Mouse (Mus musculus) testis, adult 2 months (tissue): ENCODE measurements around the gene Hoxd3. TPM values are rescaled to one million over a fixed set of nuclear protein-coding genes. Genes with fewer than 3 reads are reported as not detected.

Experiments used
- H3K27ac ChIP-seq: fragments of 200-500 bp; 2 replicates; pipeline ENCODE4 v1.5.1; 2012; ENCODE audit warnings: low read depth, low read length; ENCODE audit not compliant: control insufficient read depth, insufficient read depth
- H3K27me3 ChIP-seq: fragments of 200-500 bp; 2 replicates; pipeline ENCODE4 v1.6.1; 2012; ENCODE audit warnings: mild to moderate bottlenecking, low read length, moderate library complexity; ENCODE audit not compliant: control insufficient read depth, insufficient read depth
- H3K36me3 ChIP-seq: fragments of 200-500 bp; 2 replicates; pipeline ENCODE4 v1.6.1; 2012; ENCODE audit warnings: mild to moderate bottlenecking, low read length; ENCODE audit not compliant: control insufficient read depth, insufficient read depth
- H3K4me1 ChIP-seq: fragments of 200-500 bp; 2 replicates; pipeline ENCODE4 v1.6.1; 2012; ENCODE audit warnings: low read length; ENCODE audit not compliant: control insufficient read depth, insufficient read depth
- H3K4me3 ChIP-seq: fragments of 200-500 bp; 2 replicates; pipeline ENCODE4 v1.5.1; 2012; ENCODE audit warnings: low read depth, mild to moderate bottlenecking, low read length, moderate library complexity, mixed read lengths; ENCODE audit not compliant: control insufficient read depth
- CTCF ChIP-seq: fragments of 200-500 bp; IDR thresholded peaks from 2 replicates; pipeline ENCODE4 v1.5.1; 2012; ENCODE audit warnings: low read depth, mild to moderate bottlenecking, inconsistent platforms, low read length, moderate library complexity; ENCODE audit not compliant: control insufficient read depth, insufficient read depth, insufficient replicate concordance
- POLR2A ChIP-seq: fragments of 200-500 bp; IDR thresholded peaks from 2 replicates; pipeline ENCODE4 v1.6.1; 2012; ENCODE audit warnings: low read depth, mild to moderate bottlenecking, inconsistent platforms, low read length, moderate library complexity; ENCODE audit not compliant: control insufficient read depth
- polyA plus RNA-seq: library from polyadenylated mRNA; depleted of rRNA; stranded (reverse); fragments of >200 nt; gene quantifications from 2 replicates; pipeline ENCODE4 v1.2.3, GENCODE M21; 2012

Hoxd3 gene
- polyA plus RNA-seq, 1 experiment, result 0.48 TPM

DNA sequence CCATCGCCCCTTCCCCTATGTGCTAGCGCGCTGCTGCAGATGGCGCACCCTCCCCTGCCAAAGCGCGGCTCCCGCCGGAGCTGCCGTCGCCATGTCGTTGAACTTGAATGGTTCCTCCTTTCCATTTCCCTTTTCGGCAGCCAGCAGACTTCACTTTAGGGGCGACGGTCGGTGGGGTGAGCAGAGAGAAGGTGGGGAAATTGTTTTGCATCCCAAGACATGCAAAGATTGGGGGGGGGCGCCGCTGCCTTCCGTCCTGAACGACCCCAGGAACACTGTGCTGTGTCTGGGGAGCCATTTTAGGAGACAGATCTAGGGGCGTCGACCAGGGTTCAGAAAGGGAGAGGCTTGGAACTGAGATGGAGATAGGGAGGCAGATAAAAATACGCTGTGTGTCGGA is 31.7 kb upstream of the Hoxd3 start:
- no peak overlapping the region for H3K4me3 ChIP-seq

DNA sequence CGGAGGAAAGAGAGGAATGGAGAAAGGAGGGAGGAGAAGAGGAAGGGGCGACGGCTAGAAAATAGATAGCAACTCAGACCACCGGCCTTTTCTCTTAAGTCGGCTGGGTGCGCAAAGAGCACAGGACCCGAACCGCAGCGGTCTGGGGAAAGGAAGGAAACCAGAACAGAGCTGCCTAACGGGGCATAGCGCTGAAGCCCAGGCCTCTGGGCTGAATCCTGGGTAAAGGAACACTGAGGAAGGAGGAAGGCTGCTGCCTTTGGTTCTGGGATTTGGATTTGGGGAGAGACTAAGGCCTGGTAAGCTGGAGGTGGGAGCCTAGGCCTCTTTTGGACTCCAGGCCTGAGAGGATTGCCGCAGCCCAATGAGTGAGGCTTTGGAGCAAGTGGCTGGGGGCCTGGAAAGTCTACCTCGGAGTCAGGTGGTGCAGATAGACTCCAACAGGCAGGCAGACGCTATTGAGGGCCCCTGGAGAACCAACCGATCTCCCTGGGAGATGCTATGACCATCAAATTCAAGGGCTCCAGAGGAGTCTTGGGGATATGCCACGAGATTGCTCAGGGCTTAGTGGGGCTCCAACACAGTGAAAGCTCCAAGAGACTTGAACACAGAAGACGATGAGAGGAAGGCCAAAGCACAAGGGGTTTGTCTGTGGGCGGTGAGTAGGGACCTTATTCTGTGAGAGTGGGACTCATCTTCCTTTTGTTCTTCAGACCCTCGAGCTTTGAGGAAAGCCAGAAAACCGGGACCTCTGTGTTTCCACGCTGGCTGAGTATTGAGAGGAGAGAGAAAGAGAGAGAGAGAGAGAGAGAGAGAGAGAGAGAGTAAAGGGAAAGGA is 30.9 kb upstream of the Hoxd3 start:
- H3K36me3 ChIP-seq, result no peaks in the 10 kb centered on the region
- TF ChIP-seq POLR2A (no peak), CTCF (no peak)
- no peak overlapping the region for H3K4me3 ChIP-seq
- H3K4me1 ChIP-seq, result peaks cover 13% of the 10 kb centered on the region
- no peak overlapping the region for H3K27ac ChIP-seq
- H3K27me3 ChIP-seq, result peaks cover 13% of the 10 kb centered on the region

More for the DNA sequence above, 31.7 kb upstream of the Hoxd3 start:
- peaks cover 18% of the 10 kb centered on the region for H3K4me1 ChIP-seq
- TF ChIP-seq POLR2A (no peak), CTCF (no peak)
- no peaks in the 10 kb centered on the region for H3K36me3 ChIP-seq
- H3K27ac ChIP-seq, result no peak overlapping the region
- H3K27me3 ChIP-seq, result peaks cover 14% of the 10 kb centered on the region

DNA sequence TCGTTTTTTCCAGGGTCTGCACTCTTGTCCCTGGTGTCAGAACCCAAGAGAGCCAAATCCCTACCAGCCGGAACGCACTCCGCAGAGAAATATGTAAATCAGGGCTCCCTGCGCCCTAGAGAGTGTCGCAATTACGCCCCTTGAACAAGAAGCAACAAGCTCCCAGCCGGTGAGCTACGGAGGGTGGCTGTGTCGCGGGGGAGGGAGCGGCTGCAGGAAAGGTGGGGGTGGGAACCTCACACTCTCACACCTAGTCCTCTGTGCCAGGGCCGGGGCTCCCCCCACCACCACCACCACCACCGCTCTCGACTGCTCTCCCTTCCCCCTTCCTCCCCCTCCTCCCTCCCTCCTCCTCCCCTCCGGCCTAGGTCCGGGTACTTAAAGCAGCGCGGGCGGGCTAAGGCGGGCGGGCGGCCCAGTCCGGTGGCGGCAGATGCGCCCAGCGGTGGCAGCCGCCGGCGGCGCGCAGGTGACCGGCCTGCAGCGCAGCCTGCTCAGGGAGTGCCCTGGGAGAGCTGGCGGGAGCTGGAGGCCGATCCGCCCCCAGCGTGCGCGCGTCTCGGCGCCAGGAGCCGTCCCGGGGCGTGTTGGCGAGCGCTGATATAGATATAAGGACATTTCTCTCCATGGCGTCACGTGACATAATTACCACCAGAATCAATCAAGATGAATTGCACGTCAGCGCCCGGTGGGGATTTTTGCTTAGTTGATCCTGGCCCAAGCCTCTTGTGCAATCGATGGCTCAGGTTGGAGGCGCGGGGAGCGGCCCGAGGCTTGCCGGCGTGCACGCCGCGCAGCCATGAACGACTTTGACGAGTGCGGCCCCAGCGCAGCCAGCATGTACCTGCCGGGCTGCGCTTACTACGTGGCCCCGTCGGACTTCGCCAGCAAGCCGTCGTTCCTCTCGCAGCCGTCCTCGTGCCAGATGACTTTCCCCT is 29.9 kb upstream of the Hoxd3 start:
- Histone ChIP-seq H3K27me3 (peaks cover 13% of the 10 kb centered on the region), H3K4me1 (peaks cover 14% of the 10 kb centered on the region)
- TF ChIP-seq CTCF (no peak), POLR2A (no peak)

DNA sequence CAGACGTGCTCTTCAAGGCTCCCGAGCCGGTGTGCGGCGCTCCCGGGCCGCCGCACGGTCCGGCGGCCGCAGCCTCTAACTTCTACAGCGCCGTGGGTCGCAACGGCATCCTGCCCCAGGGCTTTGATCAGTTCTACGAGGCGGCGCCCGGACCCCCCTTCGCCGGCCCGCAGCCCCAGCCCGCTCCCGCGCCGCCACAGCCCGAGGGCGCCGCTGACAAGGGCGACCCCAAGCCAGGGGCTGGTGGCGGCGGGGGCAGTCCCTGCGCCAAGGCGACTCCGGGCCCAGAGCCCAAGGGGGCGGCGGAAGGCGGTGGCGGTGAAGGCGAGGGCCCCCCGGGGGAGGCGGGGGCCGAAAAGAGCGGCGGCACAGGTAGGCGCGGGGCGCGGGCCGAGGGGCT is 28.9 kb upstream of the Hoxd3 start:
- Histone ChIP-seq H3K36me3 (no peaks in the 10 kb centered on the region), H3K4me3 (no peak overlapping the region; the same call in 1 of the 2 replicates), H3K27me3 (peaks cover 13% of the 10 kb centered on the region), H3K27ac (no peak overlapping the region), H3K4me1 (peaks cover 15% of the 10 kb centered on the region)
- TF ChIP-seq POLR2A (no peak), CTCF (no peak)

More for the DNA sequence above, 29.9 kb upstream of the Hoxd3 start:
- Histone ChIP-seq H3K4me3 (peak overlapping the region; percentile 45), H3K36me3 (no peaks in the 10 kb centered on the region), H3K27ac (no peak overlapping the region)

DNA sequence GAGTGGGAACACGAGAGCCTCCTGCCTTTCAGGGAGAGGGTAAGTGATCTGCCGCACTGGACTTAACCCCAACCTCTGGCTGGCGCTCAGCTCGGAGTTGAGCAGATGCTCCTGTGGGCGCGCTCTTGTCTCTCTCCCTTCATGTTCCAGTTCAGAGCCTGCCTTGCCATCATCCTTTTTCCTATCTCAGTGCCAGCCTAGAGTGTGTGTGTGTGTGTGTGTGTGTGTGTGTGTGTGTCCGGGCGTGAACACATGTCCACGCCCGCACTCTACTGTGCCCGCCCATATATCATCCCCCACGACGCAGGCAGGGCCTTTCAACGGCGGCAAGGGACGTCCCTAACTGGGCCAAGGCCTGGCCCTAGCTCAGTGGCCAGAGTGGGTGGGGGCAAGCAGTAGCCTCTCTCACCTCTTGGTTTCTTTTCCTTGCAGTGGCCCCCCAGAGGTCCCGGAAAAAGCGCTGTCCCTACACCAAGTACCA is 28.2 kb upstream of the Hoxd3 start:
- H3K36me3 ChIP-seq, result no peaks in the 10 kb centered on the region
- H3K4me1 ChIP-seq, result peaks cover 15% of the 10 kb centered on the region
- H3K27me3 ChIP-seq, result peaks cover 13% of the 10 kb centered on the region
- H3K4me3 ChIP-seq, result no peak overlapping the region
- no peak overlapping the region for H3K27ac ChIP-seq
- TF ChIP-seq CTCF, result no peak
- TF ChIP-seq POLR2A, result no peak

DNA sequence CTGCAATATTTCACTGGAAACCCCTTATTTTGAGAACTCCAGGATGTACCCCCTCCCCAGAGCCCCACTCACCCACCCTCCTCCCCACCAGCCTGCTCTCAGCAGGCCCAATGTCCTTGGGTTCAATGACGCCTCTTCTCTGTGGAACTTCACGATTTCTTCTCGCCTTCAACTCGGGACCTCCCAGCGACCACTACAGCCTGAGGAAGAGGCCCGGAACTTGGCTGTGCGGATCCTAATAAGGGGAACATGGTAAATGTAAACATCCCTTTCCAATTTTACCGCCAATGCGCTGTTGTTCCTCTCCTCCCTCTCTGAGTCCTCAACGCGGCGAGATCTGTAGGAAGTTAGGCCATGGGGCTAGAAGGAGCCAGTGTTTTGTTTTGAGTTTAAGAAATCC is 27.6 kb upstream of the Hoxd3 start:
- Histone ChIP-seq H3K36me3 (no peaks in the 10 kb centered on the region), H3K27ac (no peak overlapping the region), H3K27me3 (peaks cover 13% of the 10 kb centered on the region), H3K4me1 (peaks cover 15% of the 10 kb centered on the region), H3K4me3 (no peak overlapping the region)
- no peak for TF ChIP-seq POLR2A
- TF ChIP-seq CTCF, result no peak
